Mouse (Mus musculus) heart, postnatal 0 days (tissue): ENCODE measurements at regions not wholly inside any gene's neighbourhood (a gene's known extent, or its start where the extent isn't known, plus 50 kb on each side); places are given as distances from the start of the nearest gene placed in this dataset.

ENCODE experiments used
- CTCF ChIP-seq: IDR thresholded peaks from 2 replicates; pipeline ENCODE4 v1.5.1; 2016; ENCODE audit warnings: antibody characterized with exemption, control low read depth, low read depth
- EP300 ChIP-seq: IDR thresholded peaks from 2 replicates; pipeline ENCODE4 v1.6.1; 2016; ENCODE audit warnings: antibody characterized with exemption, low read depth

DNA sequence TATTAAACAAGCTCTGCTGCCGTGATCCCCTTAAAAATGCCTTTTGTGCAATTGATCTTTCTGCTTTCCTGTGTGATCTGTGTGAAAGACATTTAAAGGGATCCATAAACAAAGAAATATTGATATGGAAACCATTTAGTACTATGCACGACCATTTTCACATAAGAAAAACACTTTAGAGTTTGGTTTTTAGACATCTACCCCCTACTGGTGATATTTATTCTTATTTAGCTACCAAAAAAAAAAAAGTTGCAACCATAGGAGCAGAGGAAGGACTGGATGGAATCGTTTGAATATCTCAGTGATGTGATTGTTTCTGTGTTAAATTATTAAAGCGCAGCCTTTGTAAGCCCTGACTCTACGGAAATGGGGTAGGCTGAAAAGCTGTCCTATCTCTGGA lies 101.4 kb upstream of the Tbca start:
- TF ChIP-seq CTCF, result no peak
- TF ChIP-seq EP300, result no peak
